Mouse (Mus musculus) MEL (cell line): Measurements from ENCODE around the gene Cyb5d2. TPM values are rescaled to one million over a fixed set of nuclear protein-coding genes. Genes with fewer than 3 reads are reported as not detected.

ENCODE experiments used
- DNase-seq: peaks from one replicate; pipeline ENCODE4 v3.0.0; 2011; ENCODE audit warnings: low read depth, low spot score
- H3K27ac ChIP-seq: 2 replicates; pipeline ENCODE4 v1.5.1; 2012; ENCODE audit warnings: low read depth, mild to moderate bottlenecking, control low read depth, low read length, moderate library complexity; ENCODE audit not compliant: control insufficient read depth
- H3K27me3 ChIP-seq, 2 experiments: fragments of 150-350 bp in 1 of 2; sonication (generic) in 1 of 2; 2 replicates each; pipeline ENCODE4 v1.6.1; 2012; ENCODE audit warnings: low read length in 2 of 2, mild to moderate bottlenecking in 2 of 2, improper control_type of control experiment in 1 of 2, moderate library complexity in 1 of 2; ENCODE audit not compliant: insufficient read depth in 2 of 2, control insufficient read depth in 1 of 2
- H3K36me3 ChIP-seq, 2 experiments: 2 replicates each; pipeline ENCODE4 v1.6.1; 2012 to 2014; ENCODE audit warnings: low read length in 2 of 2, improper control_type of control experiment in 1 of 2, inconsistent platforms in 1 of 2, mild to moderate bottlenecking in 1 of 2; ENCODE audit not compliant: insufficient read depth in 2 of 2, control insufficient read depth in 1 of 2
- H3K4me1 ChIP-seq, 2 experiments: fragments of 150-350 bp in 1 of 2; sonication (generic) in 1 of 2; 2 replicates each; pipeline ENCODE4 v1.6.1; 2012; ENCODE audit warnings: low read length in 2 of 2, improper control_type of control experiment in 1 of 2, mild to moderate bottlenecking in 1 of 2; ENCODE audit not compliant: insufficient read depth in 2 of 2, control insufficient read depth in 1 of 2
- H3K4me3 ChIP-seq, 2 experiments: fragments of 150-350 bp in 1 of 2; sonication (generic) in 1 of 2; 2 replicates each; pipeline ENCODE4 v1.5.1; 2012; ENCODE audit warnings: low read depth in 2 of 2, low read length in 2 of 2, mild to moderate bottlenecking in 2 of 2, moderate library complexity in 2 of 2, control low read depth in 1 of 2, improper control_type of control experiment in 1 of 2; ENCODE audit not compliant: control insufficient read depth in 1 of 2, insufficient read depth in 1 of 2
- H3K79me2 ChIP-seq: 2 replicates; pipeline ENCODE4 v1.6.1; 2012; ENCODE audit warnings: mild to moderate bottlenecking, low read length, moderate library complexity; ENCODE audit not compliant: control insufficient read depth, poor library complexity, insufficient read depth
- H3K9ac ChIP-seq: 2 replicates; pipeline ENCODE4 v1.6.1; 2012; ENCODE audit warnings: low read depth, mild to moderate bottlenecking, control low read depth, low read length, moderate library complexity; ENCODE audit not compliant: control insufficient read depth, poor library complexity, severe bottlenecking
- H3K9me3 ChIP-seq: fragments of 150-350 bp; sonication (generic); replicated peaks from 2 replicates; pipeline ENCODE4 v1.6.1; 2012; ENCODE audit warnings: mild to moderate bottlenecking, low read length, improper control_type of control experiment, moderate library complexity; ENCODE audit not compliant: insufficient read depth
- BHLHE40 ChIP-seq: IDR thresholded peaks from 2 replicates; pipeline ENCODE4 v1.6.1; 2012; ENCODE audit warnings: low read depth, mild to moderate bottlenecking, inconsistent platforms, low read length, improper control_type of control experiment, borderline replicate concordance
- CTCF ChIP-seq, 3 experiments: IDR thresholded peaks in 2 of 3; conservative IDR thresholded peaks in 1 of 3; 2 replicates each; pipeline ENCODE4 v1.5.1; 2011 to 2012; ENCODE audit warnings: low read length in 3 of 3, low read depth in 2 of 3, mild to moderate bottlenecking in 2 of 3, improper control_type of control experiment in 1 of 3, inconsistent platforms in 1 of 3, mixed read lengths in 1 of 3, moderate library complexity in 1 of 3; ENCODE audit not compliant: control insufficient read depth in 1 of 3, insufficient read depth in 1 of 3, poor library complexity in 1 of 3, severe bottlenecking in 1 of 3
- E2F4 ChIP-seq: IDR thresholded peaks from 2 replicates; pipeline ENCODE4 v1.6.1; 2011; ENCODE audit warnings: low read depth, low read length, improper control_type of control experiment, borderline replicate concordance
- ETS1 ChIP-seq: IDR thresholded peaks from 2 replicates; pipeline ENCODE4 v1.6.1; 2012; ENCODE audit warnings: low read depth, mild to moderate bottlenecking, inconsistent platforms, low read length, improper control_type of control experiment, moderate library complexity
- GABPA ChIP-seq: IDR thresholded peaks from 2 replicates; pipeline ENCODE4 v1.6.1; 2012; ENCODE audit warnings: low read depth, mild to moderate bottlenecking, inconsistent platforms, low read length, improper control_type of control experiment, moderate library complexity
- HCFC1 ChIP-seq: IDR thresholded peaks from 2 replicates; pipeline ENCODE4 v1.6.1; 2012; ENCODE audit warnings: low read depth, mild to moderate bottlenecking, inconsistent platforms, low read length, improper control_type of control experiment, moderate library complexity
- JUND ChIP-seq: IDR thresholded peaks from 2 replicates; pipeline ENCODE4 v1.6.1; 2011; ENCODE audit warnings: low read depth, mild to moderate bottlenecking, improper control_type of control experiment, low read length
- MAFK ChIP-seq: IDR thresholded peaks from 2 replicates; pipeline ENCODE4 v1.6.1; 2011; ENCODE audit warnings: low read depth, mild to moderate bottlenecking, low read length, improper control_type of control experiment, borderline replicate concordance
- MXI1 ChIP-seq: IDR thresholded peaks from 2 replicates; pipeline ENCODE4 v1.6.1; 2011; ENCODE audit warnings: mild to moderate bottlenecking, low read depth, low read length, improper control_type of control experiment
- MYB ChIP-seq: IDR thresholded peaks from 2 replicates; pipeline ENCODE4 v1.6.1; 2011; ENCODE audit warnings: mild to moderate bottlenecking, low read depth, low read length, improper control_type of control experiment
- NELFE ChIP-seq: IDR thresholded peaks from 2 replicates; pipeline ENCODE4 v1.6.1; 2011; ENCODE audit warnings: low read depth, low read length, improper control_type of control experiment
- NRF1 ChIP-seq: IDR thresholded peaks from 2 replicates; pipeline ENCODE4 v1.6.1; 2014; ENCODE audit warnings: low read depth, mild to moderate bottlenecking, inconsistent platforms, low read length, improper control_type of control experiment, moderate library complexity; ENCODE audit not compliant: poor library complexity, insufficient read depth, severe bottlenecking
- RAD21 ChIP-seq: IDR thresholded peaks from 2 replicates; pipeline ENCODE4 v1.6.1; 2011; ENCODE audit warnings: mild to moderate bottlenecking, low read depth, low read length, improper control_type of control experiment
- RCOR1 ChIP-seq: IDR thresholded peaks from 2 replicates; pipeline ENCODE4 v1.6.1; 2012; ENCODE audit warnings: low read depth, mild to moderate bottlenecking, inconsistent platforms, low read length, improper control_type of control experiment
- SIN3A ChIP-seq: IDR thresholded peaks from 2 replicates; pipeline ENCODE4 v1.6.1; 2012; ENCODE audit warnings: low read length, improper control_type of control experiment, inconsistent platforms
- SMC3 ChIP-seq: IDR thresholded peaks from 2 replicates; pipeline ENCODE4 v1.6.1; 2011; ENCODE audit warnings: low read depth, low read length, improper control_type of control experiment
- TBP ChIP-seq: IDR thresholded peaks from 2 replicates; pipeline ENCODE4 v1.8.0; 2011; ENCODE audit warnings: low read depth, low read length, improper control_type of control experiment
- TCF12 ChIP-seq: IDR thresholded peaks from 2 replicates; pipeline ENCODE4 v1.6.1; 2014; ENCODE audit warnings: low read depth, mild to moderate bottlenecking, inconsistent platforms, low read length, improper control_type of control experiment, moderate library complexity
- USF1 ChIP-seq: IDR thresholded peaks from 2 replicates; pipeline ENCODE4 v1.6.1; 2014; ENCODE audit warnings: low read depth, mild to moderate bottlenecking, inconsistent platforms, low read length, improper control_type of control experiment, moderate library complexity
- ZC3H11A ChIP-seq: IDR thresholded peaks from 2 replicates; pipeline ENCODE4 v1.6.1; 2012; ENCODE audit warnings: low read depth, mild to moderate bottlenecking, inconsistent platforms, low read length, improper control_type of control experiment
- ZKSCAN1 ChIP-seq: IDR thresholded peaks from 2 replicates; pipeline ENCODE4 v1.6.1; 2012; ENCODE audit warnings: low read depth, mild to moderate bottlenecking, inconsistent platforms, low read length, improper control_type of control experiment, moderate library complexity
- polyA plus RNA-seq, 2 experiments: library from polyadenylated mRNA; stranded (reverse) in 1 of 2; unstranded in 1 of 2; fragments of >175 nt in 1 of 2; fragments of >200 nt in 1 of 2; gene quantifications; 2 replicates each; pipeline versions ENCODE4 v1.2.1 to v1.2.4; 2012; ENCODE audit warnings: low replicate concordance in 2 of 2, low read depth in 1 of 2; ENCODE audit not compliant: insufficient read length in 2 of 2, insufficient read depth in 1 of 2, missing spikeins in 1 of 2
- total RNA-seq: library from RNA; depleted of rRNA; stranded (reverse); fragments of 300-350 nt; gene quantifications from 2 replicates; pipeline ENCODE4 v1.2.3, GENCODE M21; 2012

Cyb5d2 gene
- total and polyA plus RNA-seq, 3 experiments, result 4.6 to 7.2 TPM; not detected in 1

- TF ChIP-seq MXI1, result no peak
These were observed 37.6 kb downstream of the Cyb5d2 start (continued) for GRCm38 (mm10) chr11:72758316-72758715.

GRCm38 (mm10) chr11:72751956-72752355 is 44.0 kb downstream of the Cyb5d2 start:
- H3K27ac ChIP-seq, result no peak overlapping the region
- DNase-seq, result peak; percentile 86
- no peaks in the 10 kb centered on the region for H3K27me3 ChIP-seq
- no peaks in the 10 kb centered on the region for H3K4me1 ChIP-seq
- no peak overlapping the region for H3K9ac ChIP-seq
- H3K36me3 ChIP-seq, result peaks cover 9 to 68% of the 10 kb centered on the region in 2 experiments
- H3K9me3 ChIP-seq, result no peaks in the 10 kb centered on the region
- TF ChIP-seq TBP, result no peak
- TF ChIP-seq HCFC1, result no peak
- peak; percentile 52 for TF ChIP-seq SIN3A
- TF ChIP-seq JUND, result peak; percentile 49; the same call in 1 of the 2 replicates
- TF ChIP-seq RAD21, result no peak; the same call in 1 of the 2 replicates
- TF ChIP-seq SMC3, result peak; percentile 38
- TF ChIP-seq CTCF (IDR thresholded peaks at IDR 0.05 in 2 of 3, conservative IDR thresholded peaks at IDR 0.05 in 1 of 3; ENCODE audit: control insufficient read depth in 1 of 3, insufficient read depth in 1 of 3, low read depth in 2 of 3, low read length in 3 of 3, poor library complexity in 1 of 3, severe bottlenecking in 1 of 3), result peak; percentile 8 to 51 (median 17); a peak in 4 of 6 replicates
- peak; percentile 8; the same call in 1 of the 2 replicates for TF ChIP-seq MXI1
- H3K4me3 ChIP-seq, result no peak overlapping the region
- H3K79me2 ChIP-seq, result no peaks in the 10 kb centered on the region

DNA sequence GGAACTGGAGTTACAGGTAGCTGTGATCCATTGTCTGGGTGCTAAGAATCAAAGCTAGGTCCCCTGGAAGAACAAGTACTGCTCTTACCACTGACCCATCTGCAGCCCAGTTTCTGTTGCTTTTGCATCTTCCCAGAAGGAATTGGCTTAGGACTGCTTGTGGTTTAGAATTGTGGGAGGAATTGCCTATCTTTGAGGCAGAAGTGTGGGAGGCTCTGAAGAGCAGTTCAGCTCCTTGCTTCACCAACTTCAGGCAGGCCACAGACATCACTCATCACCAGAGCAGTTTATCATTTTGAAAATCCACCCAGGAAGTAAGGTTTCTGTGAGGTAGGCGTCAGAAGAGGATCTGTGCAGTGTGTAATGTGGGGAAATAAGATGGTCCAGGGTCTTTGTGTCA is 56.9 kb downstream of the Cyb5d2 start:
- H3K4me3 ChIP-seq, result no peak overlapping the region
- no peaks in the 10 kb centered on the region for H3K9me3 ChIP-seq
- no peaks in the 10 kb centered on the region for H3K27me3 ChIP-seq
- H3K27ac ChIP-seq, result peak overlapping the region; percentile 14; the same call in 1 of the 2 replicates
- peaks cover 26 to 65% of the 10 kb centered on the region in 2 experiments for H3K36me3 ChIP-seq
- H3K79me2 ChIP-seq, result peaks cover 8% of the 10 kb centered on the region
- peaks cover 3 to 7% of the 10 kb centered on the region in 2 experiments; a peak in 2 of 4 replicates for H3K4me1 ChIP-seq
- peak; percentile 43 for DNase-seq
- H3K9ac ChIP-seq, result no peak overlapping the region
- no peak for TF ChIP-seq RCOR1
- no peak for TF ChIP-seq MXI1
- TF ChIP-seq HCFC1, result no peak
- no peak for TF ChIP-seq MAFK
- TF ChIP-seq BHLHE40, result no peak
- no peak for TF ChIP-seq E2F4
- no peak for TF ChIP-seq MYB
- no peak for TF ChIP-seq USF1
- no peak for TF ChIP-seq CTCF (IDR thresholded peaks at IDR 0.05 in 2 of 3, conservative IDR thresholded peaks at IDR 0.05 in 1 of 3; ENCODE audit: control insufficient read depth in 1 of 3, insufficient read depth in 1 of 3, low read depth in 2 of 3, low read length in 3 of 3, poor library complexity in 1 of 3, severe bottlenecking in 1 of 3)
- no peak for TF ChIP-seq ZC3H11A
- no peak for TF ChIP-seq TCF12
- no peak for TF ChIP-seq GABPA
- TF ChIP-seq ETS1, result no peak
- TF ChIP-seq NELFE, result no peak
- TF ChIP-seq NRF1, result no peak
- no peak for TF ChIP-seq ZKSCAN1
